Mouse (Mus musculus) monocyte, adult 5-6 weeks (primary cell): ENCODE results near the gene Lin28a. TPM values are rescaled to one million over a fixed set of nuclear protein-coding genes. Genes with fewer than 3 reads are reported as not detected.

ENCODE experiments used
- total RNA-seq: library from RNA; stranded (forward); fragments of 200-1000, 200-491, 200-594 nt; gene quantifications from 3 replicates; pipeline ENCODE4 v1.2.3, GENCODE M21; 2017

Lin28a gene
- total RNA-seq, 1 experiment from 2014 or later = 0.19 TPM

Other genes starting within 250 kb of the Lin28a start
- 122 to 151 TPM (median 138 TPM) in 3 replicates for gene Rps6ka1, start 131.0 kb downstream of the Lin28a start, total RNA-seq
- gene Hmgn2, start 50.2 kb downstream of the Lin28a start, total RNA-seq = 118 to 170 TPM (median 138 TPM) in 3 replicates
- 11.2 to 17.2 TPM (median 16.3 TPM) in 3 replicates for gene Dhdds, start 17.9 kb downstream of the Lin28a start, total RNA-seq
- gene Zfp683, start 35.0 kb upstream of the Lin28a start, total RNA-seq = 0.64 TPM in 1 of 3 replicates, not detected in the others
- gene Crybg2, start 42.0 kb upstream of the Lin28a start, total RNA-seq = 0.48 to 3.1 TPM (median 0.64 TPM) in 3 replicates
- gene Cd52, start 76.2 kb upstream of the Lin28a start, total RNA-seq = 1,277 to 1,906 TPM (median 1,626 TPM) in 3 replicates
- 8.5 to 13.7 TPM (median 10.6 TPM) in 3 replicates for gene Ubxn11, start 83.7 kb upstream of the Lin28a start, total RNA-seq
- 320 to 400 TPM (median 328 TPM) in 3 replicates for gene Sh3bgrl3, start 109.9 kb upstream of the Lin28a start, total RNA-seq
- gene Cep85, start 168.3 kb upstream of the Lin28a start, total RNA-seq = 21.6 to 36.1 TPM (median 24.2 TPM) in 3 replicates
- not detected in 3 replicates for gene Gm7534, start 184.2 kb upstream of the Lin28a start, total RNA-seq
- gene Catsper4, start 208.5 kb upstream of the Lin28a start, total RNA-seq = not detected in 3 replicates
- gene Cnksr1, start 219.6 kb upstream of the Lin28a start, total RNA-seq = not detected in 3 replicates
- gene E130218I03Rik, start 224.8 kb upstream of the Lin28a start, total RNA-seq = 1.4 TPM in 1 of 3 replicates, not detected in the others
- 2.8 to 8.7 TPM (median 6.0 TPM) in 3 replicates for gene Zfp593, start 226.8 kb upstream of the Lin28a start, total RNA-seq
- not detected in 3 replicates for gene Gm30191, start 228.1 kb upstream of the Lin28a start, total RNA-seq
- gene Grrp1, start 235.3 kb upstream of the Lin28a start, total RNA-seq = not detected in 3 replicates